Mouse (Mus musculus) midbrain, embryonic 12.5 days (tissue): Measurements from ENCODE around the gene Pgf. TPM values are rescaled to one million over a fixed set of nuclear protein-coding genes. Genes with fewer than 3 reads are reported as not detected.
A peak's percentile ranks its signal among the peaks of the same experiment; 100 is the strongest.

Experiments used
- ATAC-seq: fragments of 200-750 bp; cut with Nextera tagmentation; 2 replicates; pipeline ENCODE4 v1.8.0; 2017; ENCODE audit warnings: low read depth, moderate TSS enrichment, moderate library complexity; ENCODE audit not compliant: low FRiP score
- H3K27ac ChIP-seq: fragments of 300-500 bp; sonication (generic); replicated peaks from 2 replicates; pipeline ENCODE4 v1.5.1; 2016; ENCODE audit warnings: mild to moderate bottlenecking
- H3K27me3 ChIP-seq: fragments of 300-500 bp; sonication (generic); 2 replicates; pipeline ENCODE4 v1.6.1; 2016; ENCODE audit warnings: mild to moderate bottlenecking
- H3K36me3 ChIP-seq: fragments of 300-500 bp; sonication (generic); 2 replicates; pipeline ENCODE4 v1.6.1; 2016
- H3K4me1 ChIP-seq: fragments of 300-500 bp; sonication (generic); 2 replicates; pipeline ENCODE4 v1.6.1; 2016
- H3K4me2 ChIP-seq: fragments of 300-500 bp; sonication (generic); replicated peaks from 2 replicates; pipeline ENCODE4 v1.6.1; 2016; ENCODE audit warnings: mild to moderate bottlenecking, moderate library complexity
- H3K4me3 ChIP-seq: fragments of 300-500 bp; sonication (generic); 2 replicates; pipeline ENCODE4 v1.5.1; 2016; ENCODE audit warnings: mild to moderate bottlenecking
- H3K9ac ChIP-seq: fragments of 300-500 bp; sonication (generic); replicated peaks from 2 replicates; pipeline ENCODE4 v1.6.1; 2016; ENCODE audit warnings: mild to moderate bottlenecking, moderate library complexity
- H3K9me3 ChIP-seq: fragments of 300-500 bp; sonication (generic); 2 replicates; pipeline ENCODE4 v1.6.1; 2016; ENCODE audit warnings: mild to moderate bottlenecking
- WGBS: fragments of 180-500 bp; shearing (Covaris S2); methylation state at CpG from one replicate; pipeline ENCODE4 v1.1.7; 2016; 5-methylcytosine and 5-hydroxymethylcytosine counted together
- polyA plus RNA-seq: library from polyadenylated mRNA; unstranded; fragments of >200 nt; fragmentation: Nextera tagmentation; extraction: Ambion mirVana; gene quantifications from 2 replicates; pipeline ENCODE4 v1.2.1, GENCODE M21; 2016

Pgf gene
- polyA plus RNA-seq, 1 experiment from 2014 or later, result 5.7 TPM

DNA sequence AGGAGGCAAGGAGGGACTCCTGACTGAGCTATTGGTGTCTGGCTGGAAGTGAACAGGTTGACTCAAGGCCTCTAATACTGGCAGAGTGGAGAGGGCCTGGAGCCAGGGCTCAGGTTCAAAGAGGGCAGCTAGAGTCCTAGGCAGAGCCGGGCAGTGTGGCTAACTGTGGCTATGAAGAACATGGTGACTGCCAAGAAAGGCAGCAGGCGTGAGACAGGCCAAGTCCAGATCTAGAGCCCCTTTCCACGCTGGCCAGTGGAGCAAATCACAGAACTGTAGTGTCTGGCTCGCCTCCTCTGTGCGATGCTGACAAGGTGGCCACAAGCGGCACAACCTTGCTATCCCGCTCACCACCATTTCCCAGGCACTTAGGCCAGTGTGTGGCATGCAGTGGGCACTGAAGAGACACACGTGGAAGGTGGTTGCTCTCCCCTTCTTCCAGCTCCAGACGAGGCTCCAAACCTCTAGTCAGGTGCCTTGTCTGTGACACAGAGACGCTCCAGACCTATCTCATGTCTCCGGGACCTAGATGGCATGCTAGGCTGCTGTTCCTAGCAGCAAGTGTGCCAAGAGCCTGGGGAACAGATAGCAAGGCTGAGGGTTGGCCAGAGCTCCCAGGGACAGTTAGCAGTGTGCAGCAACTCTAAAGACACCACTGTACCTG, 7.2 kb downstream of the Pgf start:
- Histone ChIP-seq H3K9ac (no peak overlapping the region), H3K27ac (no peak overlapping the region), H3K9me3 (no peaks in the 10 kb centered on the region), H3K4me3 (no peak overlapping the region), H3K4me2 (no peak overlapping the region), H3K36me3 (no peaks in the 10 kb centered on the region), H3K27me3 (peaks cover 7% of the 10 kb centered on the region), H3K4me1 (peaks cover 13% of the 10 kb centered on the region)
- 87% methylated on average over 11 of the region's 11 CpGs for WGBS
- ATAC-seq, result no peak

DNA sequence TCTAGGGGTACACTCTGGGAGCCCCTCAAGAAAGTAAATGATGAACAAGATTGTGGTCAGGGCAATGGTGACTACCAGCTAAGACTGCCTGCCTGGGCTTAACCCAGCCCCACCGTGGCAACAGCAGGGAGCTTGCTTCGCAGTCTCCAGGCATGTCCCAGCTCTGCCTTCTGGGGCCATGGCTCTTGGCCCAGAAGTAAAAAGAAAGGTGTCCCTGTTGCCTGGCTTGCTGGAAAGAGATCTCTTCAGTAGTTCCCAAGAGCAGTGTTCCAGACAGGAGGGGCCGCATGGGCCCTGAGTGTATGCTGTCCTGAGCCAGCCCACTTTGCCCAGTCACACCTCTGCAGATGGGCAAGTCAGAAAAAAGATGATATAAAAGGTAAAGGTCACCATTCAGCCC, 7.7 kb downstream of the Pgf start:
- Histone ChIP-seq H3K4me3 (no peak overlapping the region), H3K4me1 (peaks cover 8% of the 10 kb centered on the region), H3K27me3 (peaks cover 7% of the 10 kb centered on the region), H3K27ac (no peak overlapping the region), H3K9ac (no peak overlapping the region), H3K36me3 (no peaks in the 10 kb centered on the region), H3K9me3 (no peaks in the 10 kb centered on the region), H3K4me2 (peak overlapping the region; percentile 38; the same call in 1 of the 2 replicates)
- ATAC-seq, result no peak
- 51% methylated on average over 3 of the region's 3 CpGs for WGBS

DNA sequence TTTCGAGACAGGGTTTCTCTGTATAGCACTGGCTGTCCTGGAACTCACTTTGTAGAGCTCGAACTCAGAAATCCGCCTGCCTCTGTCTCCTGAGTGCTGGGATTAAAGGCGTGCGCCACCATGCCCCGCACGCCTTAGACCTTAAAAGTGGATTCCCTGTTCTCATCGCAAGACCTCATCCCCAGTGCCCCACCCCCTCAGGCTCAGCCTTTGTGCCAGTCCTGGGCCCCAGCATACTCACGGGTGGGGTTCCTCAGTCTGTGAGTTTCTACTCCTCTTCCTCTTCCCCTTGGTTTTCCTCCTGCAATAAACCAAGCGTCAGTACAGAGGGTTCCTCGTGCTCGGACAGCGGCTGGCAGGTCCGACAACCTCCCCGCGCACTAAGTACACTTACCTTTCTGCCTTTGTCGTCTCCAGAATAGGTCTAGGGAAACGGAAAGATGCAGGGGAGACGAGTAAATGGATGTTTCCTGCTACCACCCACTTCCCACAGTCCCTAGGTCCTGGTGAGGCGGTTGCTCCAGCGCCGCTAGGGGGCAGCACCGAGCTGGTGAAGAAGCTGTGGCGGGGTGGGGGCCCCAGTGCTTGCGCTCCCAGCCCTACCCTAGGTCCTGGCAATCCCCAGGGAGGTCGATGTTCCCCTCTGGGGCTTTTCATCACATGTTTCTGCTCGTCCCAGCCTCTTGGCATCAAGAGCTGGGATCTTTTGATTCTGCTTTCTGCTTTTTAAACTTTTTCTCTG, 8.3 kb downstream of the Pgf start:
- 24% methylated on average over 27 of the region's 27 CpGs for WGBS
- no peak overlapping the region for H3K27ac ChIP-seq
- peaks cover 7% of the 10 kb centered on the region for H3K27me3 ChIP-seq
- H3K36me3 ChIP-seq, result no peaks in the 10 kb centered on the region
- ATAC-seq, result peak; percentile 68
- H3K9ac ChIP-seq, result no peak overlapping the region; the same call in 1 of the 2 replicates
- H3K4me2 ChIP-seq, result peak overlapping the region; percentile 38
- H3K4me1 ChIP-seq, result 0 out of 2 replicates have a peak, but pooled peaks cover 6% of the 10 kb centered on the region
- no peaks in the 10 kb centered on the region for H3K9me3 ChIP-seq
- H3K4me3 ChIP-seq, result peak overlapping the region; percentile 20; the same call in 1 of the 2 replicates

- no peak for ATAC-seq
- 0 out of 2 replicates have a peak, but pooled peaks cover 6% of the 10 kb centered on the region for H3K4me1 ChIP-seq
- no peak overlapping the region for H3K9ac ChIP-seq
- peaks cover 7% of the 10 kb centered on the region for H3K27me3 ChIP-seq
- no peak overlapping the region for H3K4me2 ChIP-seq
- WGBS, result 84% methylated on average over 9 of the region's 9 CpGs
- no peak overlapping the region for H3K27ac ChIP-seq
- no peaks in the 10 kb centered on the region for H3K36me3 ChIP-seq
- H3K4me3 ChIP-seq, result no peak overlapping the region
- H3K9me3 ChIP-seq, result no peaks in the 10 kb centered on the region
Observed at GRCm38 (mm10) chr12:85166631-85167030, 11.0 kb downstream of the Pgf start.

GRCm38 (mm10) chr12:85164996-85165395, 12.6 kb downstream of the Pgf start:
- ATAC-seq, result no peak

GRCm38 (mm10) chr12:85159592-85159991, 18.0 kb downstream of the Pgf start:
- no peak overlapping the region for H3K4me3 ChIP-seq
- no peaks in the 10 kb centered on the region for H3K4me1 ChIP-seq
- H3K27ac ChIP-seq, result no peak overlapping the region
- no peaks in the 10 kb centered on the region for H3K27me3 ChIP-seq
- ATAC-seq, result no peak
- H3K9me3 ChIP-seq, result no peaks in the 10 kb centered on the region
- 72% methylated on average over 5 of the region's 5 CpGs for WGBS
- no peak overlapping the region for H3K4me2 ChIP-seq
- no peak overlapping the region for H3K9ac ChIP-seq
- no peaks in the 10 kb centered on the region for H3K36me3 ChIP-seq

More at GRCm38 (mm10) chr12:85164996-85165395, 12.6 kb downstream of the Pgf start:
- Histone ChIP-seq H3K27me3 (peaks cover 4% of the 10 kb centered on the region; the same call in 1 of the 2 replicates), H3K9me3 (no peaks in the 10 kb centered on the region), H3K9ac (no peak overlapping the region), H3K27ac (no peak overlapping the region), H3K4me3 (no peak overlapping the region), H3K4me2 (no peak overlapping the region), H3K36me3 (no peaks in the 10 kb centered on the region), H3K4me1 (0 out of 2 replicates have a peak, but pooled peaks cover 6% of the 10 kb centered on the region)
- 89% methylated on average over 5 of the region's 5 CpGs for WGBS

- Histone ChIP-seq H3K27me3 (no peaks in the 10 kb centered on the region), H3K4me2 (no peak overlapping the region), H3K9me3 (no peaks in the 10 kb centered on the region), H3K27ac (no peak overlapping the region), H3K4me1 (no peaks in the 10 kb centered on the region), H3K9ac (no peak overlapping the region), H3K4me3 (no peak overlapping the region), H3K36me3 (no peaks in the 10 kb centered on the region)
- ATAC-seq, result no peak
- 86% methylated on average over 8 of the region's 8 CpGs for WGBS
Observed at GRCm38 (mm10) chr12:85158801-85159200, 18.8 kb downstream of the Pgf start.

DNA sequence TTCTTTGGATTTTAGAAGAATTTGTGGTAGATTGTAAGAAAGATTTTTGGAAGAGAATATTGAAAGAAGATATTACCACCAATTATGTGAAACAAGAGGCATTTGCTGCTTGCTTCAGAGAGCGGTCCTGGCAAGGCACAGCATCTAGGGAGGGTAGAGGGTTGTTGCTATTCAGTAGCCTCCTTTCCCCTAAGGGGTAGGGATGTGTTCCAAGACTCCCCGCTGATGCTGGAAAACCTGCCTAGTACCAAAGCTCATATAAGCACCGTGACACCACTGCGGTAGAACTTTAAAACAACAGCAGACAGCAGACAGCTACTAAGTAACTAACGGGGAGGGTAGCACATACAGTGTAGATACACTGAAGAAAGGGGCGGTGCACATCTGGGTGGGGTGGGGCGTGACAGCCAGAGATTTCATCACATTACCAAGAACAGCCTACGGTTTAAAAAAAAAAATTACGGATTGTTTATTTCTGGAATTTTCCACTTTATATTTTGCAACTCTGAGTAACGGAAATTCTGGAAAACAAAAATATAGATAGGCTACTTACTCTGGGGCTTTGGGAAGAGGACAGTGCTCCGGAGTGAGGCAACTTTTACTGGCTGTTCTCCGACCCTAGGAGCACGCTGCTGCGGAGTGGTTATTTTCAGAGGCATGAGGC, 19.7 kb downstream of the Pgf start:
- WGBS, result 92% methylated on average over 14 of the region's 14 CpGs
- Histone ChIP-seq H3K4me2 (no peak overlapping the region), H3K27me3 (no peaks in the 10 kb centered on the region), H3K36me3 (no peaks in the 10 kb centered on the region), H3K9ac (no peak overlapping the region), H3K9me3 (no peaks in the 10 kb centered on the region), H3K4me3 (no peak overlapping the region), H3K27ac (no peak overlapping the region), H3K4me1 (no peaks in the 10 kb centered on the region)
- ATAC-seq, result no peak

DNA sequence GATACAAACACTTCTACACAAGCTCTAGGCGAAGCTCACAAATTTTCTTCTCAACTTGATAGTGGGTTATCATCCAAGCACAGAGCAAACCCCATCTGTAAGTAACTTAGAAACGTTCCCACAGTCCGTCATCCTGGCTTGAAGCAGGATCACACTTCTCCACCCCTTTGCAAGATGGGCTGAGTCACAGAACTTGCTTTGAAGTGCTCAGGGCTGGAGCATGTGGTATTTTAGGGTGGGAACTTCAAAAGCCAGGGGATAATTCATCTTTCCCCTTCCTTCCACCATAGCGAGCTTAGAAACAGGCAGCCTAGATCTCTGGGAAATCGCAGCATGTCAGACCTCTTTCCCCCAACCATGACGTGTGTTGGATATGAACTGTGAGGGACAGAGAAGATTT, 21.3 kb downstream of the Pgf start:
- 84% methylated on average over 6 of the region's 6 CpGs for WGBS
- H3K9me3 ChIP-seq, result no peaks in the 10 kb centered on the region
- H3K4me2 ChIP-seq, result no peak overlapping the region
- H3K36me3 ChIP-seq, result no peaks in the 10 kb centered on the region
- no peak overlapping the region for H3K4me3 ChIP-seq
- no peak for ATAC-seq
- no peak overlapping the region for H3K9ac ChIP-seq
- H3K4me1 ChIP-seq, result no peaks in the 10 kb centered on the region
- H3K27ac ChIP-seq, result no peak overlapping the region
- peaks cover 6% of the 10 kb centered on the region for H3K27me3 ChIP-seq

DNA sequence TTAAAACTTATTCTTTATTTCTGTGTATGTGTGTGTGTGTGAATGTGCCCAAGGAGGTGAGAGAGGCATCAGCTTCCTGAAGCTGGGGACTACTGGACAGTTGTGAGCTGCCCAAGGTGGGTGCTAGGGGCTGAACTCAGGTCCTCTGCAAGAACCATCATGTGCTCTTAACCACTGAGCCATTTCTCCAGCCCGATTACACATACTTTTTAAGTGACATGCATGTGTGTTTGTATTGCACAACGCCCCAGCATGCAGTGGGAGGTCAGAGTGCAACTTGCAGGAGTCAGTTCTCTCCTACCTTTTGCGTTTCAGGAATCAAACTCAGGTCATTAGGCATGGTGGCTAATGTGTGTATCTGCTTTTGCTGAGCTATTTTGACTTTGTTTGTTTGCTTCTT, 24.6 kb downstream of the Pgf start:
- Histone ChIP-seq H3K4me3 (no peak overlapping the region), H3K27me3 (peaks cover 31% of the 10 kb centered on the region), H3K9ac (no peak overlapping the region), H3K9me3 (no peaks in the 10 kb centered on the region), H3K36me3 (no peaks in the 10 kb centered on the region), H3K27ac (no peak overlapping the region), H3K4me1 (peaks cover 10% of the 10 kb centered on the region; the same call in 1 of the 2 replicates), H3K4me2 (no peak overlapping the region)
- WGBS, result 86% methylated on average over 3 of the region's 3 CpGs
- no peak for ATAC-seq

GRCm38 (mm10) chr12:85151002-85151774, 26.4 kb downstream of the Pgf start, which contains the start of gene Rps6kl1:
Rps6kl1 (minus strand) TSS chr12:85151264.
- no peaks in the 10 kb centered on the region for H3K36me3 ChIP-seq
- peak; percentile 83 for ATAC-seq
- 16% methylated on average over 28 of the region's 28 CpGs for WGBS

More at GRCm38 (mm10) chr12:85151002-85151774, 26.4 kb downstream of the Pgf start, which contains the start of gene Rps6kl1:
- Histone ChIP-seq H3K27ac (no peak within 1 kb of the TSS), H3K9ac (peak within 1 kb of the TSS; percentile 35), H3K4me1 (peaks cover 15% of the 10 kb centered on the region), H3K27me3 (peaks cover 31% of the 10 kb centered on the region), H3K4me3 (peak within 1 kb of the TSS; percentile 44), H3K9me3 (no peaks in the 10 kb centered on the region), H3K4me2 (peak within 1 kb of the TSS; percentile 47)
